Mouse (Mus musculus) midbrain, embryonic 11.5 days (tissue): ENCODE measurements around the gene Sez6l2. TPM values are rescaled to one million over a fixed set of nuclear protein-coding genes. Genes with fewer than 3 reads are reported as not detected.
"Not testable (repeated sequence)": the region's sequence is repeated elsewhere in the genome, so short reads cannot be mapped to it uniquely, and the experiment has no call there.

Experiments used
- ATAC-seq: fragments of 200-750 bp; cut with Nextera tagmentation; 2 replicates; pipeline ENCODE4 v1.8.0; 2017; ENCODE audit warnings: moderate TSS enrichment, moderate library complexity; ENCODE audit not compliant: low FRiP score
- DNase-seq: peaks from one replicate; pipeline ENCODE4 v3.0.0; 2015; ENCODE audit warnings: low spot score; ENCODE audit errors: missing footprints
- H3K27ac ChIP-seq: fragments of 300-500 bp; sonication (generic); 2 replicates; pipeline ENCODE4 v1.5.1; 2014; ENCODE audit warnings: low read depth, low read length
- H3K27me3 ChIP-seq: fragments of 300-500 bp; sonication (generic); 2 replicates; pipeline ENCODE4 v1.6.1; 2014; ENCODE audit warnings: mild to moderate bottlenecking, low read length, moderate library complexity, mixed read lengths; ENCODE audit not compliant: control insufficient read depth, insufficient read depth
- H3K36me3 ChIP-seq: fragments of 300-500 bp; sonication (generic); 2 replicates; pipeline ENCODE4 v1.6.1; 2014; ENCODE audit warnings: mild to moderate bottlenecking, low read length, moderate library complexity, mixed read lengths; ENCODE audit not compliant: control insufficient read depth, insufficient read depth
- H3K4me1 ChIP-seq: fragments of 300-500 bp; sonication (generic); 2 replicates; pipeline ENCODE4 v1.6.1; 2014; ENCODE audit warnings: low read length; ENCODE audit not compliant: control insufficient read depth, insufficient read depth
- H3K4me2 ChIP-seq: fragments of 300-500 bp; sonication (generic); 2 replicates; pipeline ENCODE4 v1.6.1; 2014; ENCODE audit warnings: mild to moderate bottlenecking, moderate library complexity
- H3K4me3 ChIP-seq: fragments of 300-500 bp; sonication (generic); 2 replicates; pipeline ENCODE4 v1.5.1; 2014; ENCODE audit warnings: low read depth, low read length
- H3K9ac ChIP-seq: fragments of 300-500 bp; sonication (generic); 2 replicates; pipeline ENCODE4 v1.6.1; 2014; ENCODE audit warnings: low read length
- H3K9me3 ChIP-seq: fragments of 300-500 bp; sonication (generic); 2 replicates; pipeline ENCODE4 v1.6.1; 2016; ENCODE audit warnings: low read length; ENCODE audit not compliant: control insufficient read depth
- WGBS: fragments of 180-500 bp; shearing (Covaris S2); extraction: QIAGEN DNeasy Blood & Tissue Kit; methylation state at CpG from one replicate; pipeline ENCODE4 v1.1.7; 2014; 5-methylcytosine and 5-hydroxymethylcytosine counted together
- polyA plus RNA-seq: library from polyadenylated mRNA; unstranded; fragments of >200 nt; fragmentation: Nextera tagmentation; extraction: Ambion mirVana; gene quantifications from 2 replicates; pipeline ENCODE4 v1.2.1, GENCODE M21; 2014

The Sez6l2 gene
- polyA plus RNA-seq = 7.8 and 9.9 TPM in 2 replicates

DNA sequence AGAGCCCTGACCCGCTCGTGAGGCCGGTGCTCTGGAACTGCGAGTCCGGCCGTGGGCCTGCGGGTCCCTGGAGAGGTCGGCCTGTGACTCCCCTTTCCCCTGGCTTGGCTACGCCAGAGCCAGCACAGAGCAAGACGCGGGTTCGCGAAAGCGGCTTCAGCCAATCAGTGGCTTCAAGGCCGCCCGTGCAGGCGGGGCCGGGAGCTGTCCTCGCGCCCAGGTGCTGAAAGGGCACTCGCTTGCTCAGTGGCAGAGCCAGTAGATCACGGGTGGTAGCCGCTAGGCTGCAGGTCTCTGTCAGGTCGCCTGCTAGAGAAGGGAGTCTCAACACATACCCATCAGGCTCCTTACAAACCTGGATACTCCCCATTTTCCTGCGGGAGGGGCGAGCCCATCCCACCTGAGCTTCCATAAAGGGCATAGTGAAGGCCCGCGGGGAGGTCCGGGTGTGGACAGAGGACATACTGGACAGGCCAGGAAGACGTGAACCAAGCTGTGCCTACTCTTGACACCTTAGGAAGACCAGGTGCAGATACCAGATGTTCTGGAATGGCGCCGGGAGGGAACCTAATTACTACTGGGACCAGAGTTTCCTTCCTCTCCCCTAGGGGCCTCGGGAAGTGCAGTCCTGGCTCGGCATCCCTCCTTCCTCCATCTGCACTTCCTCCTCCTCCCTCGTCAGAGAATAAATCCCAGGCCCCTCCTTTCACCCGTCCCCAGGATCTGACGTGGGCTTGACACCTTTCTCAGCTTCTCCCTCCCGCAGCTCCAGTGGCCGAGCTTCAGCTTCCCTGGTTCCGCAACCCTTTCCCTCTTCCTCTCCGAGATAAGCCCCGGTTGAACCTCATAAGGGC, at the start of gene Sez6l2:
Sez6l2 (plus strand) TSS at position 771 of the 854 bp plus-strand sequence.
- peaks cover 6% of the 10 kb centered on the region for H3K4me1 ChIP-seq
- no peaks in the 10 kb centered on the region for H3K36me3 ChIP-seq
- peak within 1 kb of the TSS; percentile 43 for H3K9ac ChIP-seq
- peaks cover 22% of the 10 kb centered on the region for H3K27me3 ChIP-seq
- H3K27ac ChIP-seq = peak within 1 kb of the TSS; percentile 47
- no peaks in the 10 kb centered on the region for H3K9me3 ChIP-seq
- DNase-seq (peak; percentile 99), ATAC-seq (peak; percentile 87)
- WGBS = under 1% methylated on average over 42 of the region's 42 CpGs
- peak within 1 kb of the TSS; percentile 23 for H3K4me3 ChIP-seq
- peak within 1 kb of the TSS; percentile 53 for H3K4me2 ChIP-seq

- WGBS = 75% methylated on average over 3 of the region's 3 CpGs
- no peak for ATAC-seq
- H3K9ac ChIP-seq = no peak overlapping the region
Observed at GRCm38 (mm10) chr7:126905590-126905989, 44.8 kb upstream of the Sez6l2 start.

GRCm38 (mm10) chr7:126914844-126915243, 35.5 kb upstream of the Sez6l2 start:
- no peak overlapping the region for H3K4me3 ChIP-seq
- H3K9ac ChIP-seq = no peak overlapping the region
- ATAC-seq = no peak
- H3K4me1 ChIP-seq = no peaks in the 10 kb centered on the region
- WGBS = 94% methylated on average over 3 of the region's 3 CpGs
- H3K36me3 ChIP-seq = no peaks in the 10 kb centered on the region
- H3K9me3 ChIP-seq = no peaks in the 10 kb centered on the region
- no peaks in the 10 kb centered on the region for H3K27me3 ChIP-seq
- no peak overlapping the region for H3K4me2 ChIP-seq
- no peak for DNase-seq
- no peak overlapping the region for H3K27ac ChIP-seq

More at GRCm38 (mm10) chr7:126905590-126905989, 44.8 kb upstream of the Sez6l2 start:
- DNase-seq = peak; percentile 19
- Histone ChIP-seq H3K27me3 (no peaks in the 10 kb centered on the region), H3K27ac (no peak overlapping the region), H3K36me3 (no peaks in the 10 kb centered on the region), H3K9me3 (no peaks in the 10 kb centered on the region), H3K4me3 (no peak overlapping the region), H3K4me2 (no peak overlapping the region), H3K4me1 (no peaks in the 10 kb centered on the region)

- DNase-seq, H3K4me3 ChIP-seq, H3K4me2 ChIP-seq, H3K27ac ChIP-seq, H3K9ac ChIP-seq, H3K36me3 ChIP-seq, ATAC-seq, H3K9me3 ChIP-seq, H3K27me3 ChIP-seq: not testable (repeated sequence)
- WGBS = 59% methylated on average over 4 of the region's 4 CpGs
- H3K4me1 ChIP-seq = peaks cover 21% of the 10 kb centered on the region
Observed at GRCm38 (mm10) chr7:126918356-126918755, 32.0 kb upstream of the Sez6l2 start.

- DNase-seq = no peak
- no peaks in the 10 kb centered on the region for H3K9me3 ChIP-seq
- no peaks in the 10 kb centered on the region for H3K36me3 ChIP-seq
- H3K27me3 ChIP-seq = no peaks in the 10 kb centered on the region
- H3K4me1 ChIP-seq = peaks cover 21% of the 10 kb centered on the region
- WGBS = 82% methylated on average over 4 of the region's 4 CpGs
- no peak overlapping the region for H3K4me2 ChIP-seq
- H3K4me3 ChIP-seq = no peak overlapping the region
- ATAC-seq = no peak
- H3K9ac ChIP-seq = no peak overlapping the region
- no peak overlapping the region for H3K27ac ChIP-seq
Observed at GRCm38 (mm10) chr7:126919973-126920372, 30.4 kb upstream of the Sez6l2 start.

DNA sequence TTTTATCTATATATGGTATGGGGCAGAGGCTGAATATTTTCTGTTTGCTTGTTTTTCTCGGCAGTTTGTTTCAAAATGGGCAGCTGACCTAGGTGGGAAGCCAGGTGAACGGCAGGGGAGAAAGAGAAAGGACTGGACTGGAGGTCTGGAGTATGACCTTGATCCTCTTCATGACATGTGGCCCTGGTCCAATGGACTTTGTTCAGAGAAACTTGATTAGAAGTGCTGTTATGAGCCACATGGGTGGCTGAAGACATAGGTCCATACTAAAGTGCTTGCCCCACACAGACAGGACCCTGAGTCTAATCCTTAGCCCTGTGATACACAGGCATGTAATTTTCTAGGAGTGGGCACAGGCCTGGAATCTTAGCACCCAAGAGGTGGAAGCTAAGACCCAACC, 28.8 kb upstream of the Sez6l2 start:
- 85% methylated on average over 2 of the region's 2 CpGs for WGBS
- peak overlapping the region; percentile 65; the same call in 1 of the 2 replicates for H3K9ac ChIP-seq
- no peaks in the 10 kb centered on the region for H3K27me3 ChIP-seq
- H3K4me3 ChIP-seq = peak overlapping the region; percentile 29
- peak overlapping the region; percentile 48 for H3K4me2 ChIP-seq
- H3K27ac ChIP-seq = peak overlapping the region; percentile 84; the same call in 1 of the 2 replicates
- no peaks in the 10 kb centered on the region for H3K36me3 ChIP-seq
- no peak for ATAC-seq
- peaks cover 21% of the 10 kb centered on the region for H3K4me1 ChIP-seq
- DNase-seq = no peak
- no peaks in the 10 kb centered on the region for H3K9me3 ChIP-seq

- WGBS = 29% methylated on average over 5 of the region's 5 CpGs
- H3K27me3 ChIP-seq = no peaks in the 10 kb centered on the region
- no peaks in the 10 kb centered on the region for H3K9me3 ChIP-seq
- peak within 1 kb of the TSS; percentile 29 for H3K4me3 ChIP-seq
- peak within 1 kb of the TSS; percentile 65 for H3K9ac ChIP-seq
- H3K36me3 ChIP-seq = no peaks in the 10 kb centered on the region
- peak; percentile 93 for DNase-seq
- ATAC-seq = peak; percentile 85
- H3K4me2 ChIP-seq = peak within 1 kb of the TSS; percentile 48
- peak within 1 kb of the TSS; percentile 84 for H3K27ac ChIP-seq
- H3K4me1 ChIP-seq = peaks cover 21% of the 10 kb centered on the region
Observed at GRCm38 (mm10) chr7:126922624-126923060, 27.7 kb upstream of the Sez6l2 start, which contains the start of gene Tmem219. Tmem219 (minus strand) TSS chr7:126922917.

DNA sequence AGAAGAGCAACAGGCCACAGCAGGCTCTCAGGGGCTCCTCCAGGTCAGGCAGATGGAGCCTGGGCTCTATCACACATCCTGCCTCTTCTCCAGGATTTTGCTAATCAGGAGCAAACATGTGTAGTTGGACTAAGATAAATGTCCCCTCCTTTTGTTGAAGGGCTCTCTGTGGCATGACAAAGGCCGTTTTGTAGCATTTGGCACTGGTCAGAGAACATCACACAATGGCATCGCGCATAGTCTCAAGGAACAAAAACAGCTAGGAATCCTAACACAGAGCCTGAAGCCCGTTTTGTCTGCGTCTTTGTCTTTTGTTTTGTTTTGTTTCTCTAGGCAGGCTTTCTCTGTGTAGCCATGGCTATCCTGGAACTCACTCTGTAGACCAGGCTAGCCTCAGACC, 26.4 kb upstream of the Sez6l2 start:
- ATAC-seq (no peak), DNase-seq (no peak)
- 55% methylated on average over 5 of the region's 5 CpGs for WGBS
- no peaks in the 10 kb centered on the region for H3K36me3 ChIP-seq
- H3K4me3 ChIP-seq = no peak overlapping the region
- H3K9ac ChIP-seq = no peak overlapping the region
- no peak overlapping the region for H3K4me2 ChIP-seq
- H3K9me3 ChIP-seq = no peaks in the 10 kb centered on the region
- peaks cover 21% of the 10 kb centered on the region for H3K4me1 ChIP-seq
- H3K27ac ChIP-seq = peak overlapping the region; percentile 35; the same call in 1 of the 2 replicates
- H3K27me3 ChIP-seq = no peaks in the 10 kb centered on the region

DNA sequence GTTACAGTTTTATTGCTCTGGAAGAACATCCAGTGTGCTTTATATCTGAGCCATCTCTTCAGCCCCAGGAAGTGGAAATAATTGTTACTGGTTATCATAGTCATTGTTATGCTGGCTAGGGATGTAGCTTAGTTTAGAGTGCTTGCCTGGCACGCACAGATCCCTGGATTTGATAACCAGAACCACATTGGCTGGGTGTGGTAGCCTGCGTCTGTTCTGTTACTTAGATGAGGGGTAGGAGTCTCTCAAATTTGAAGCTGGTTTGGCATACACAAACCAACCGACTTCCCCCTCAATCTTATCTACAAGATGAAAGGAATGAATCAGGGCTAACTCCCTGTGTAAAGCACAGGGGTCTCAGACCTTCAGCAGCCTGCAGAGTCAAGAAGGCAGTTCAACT, 24.1 kb upstream of the Sez6l2 start:
- Histone ChIP-seq H3K4me1 (peaks cover 25% of the 10 kb centered on the region), H3K4me3 (no peak overlapping the region), H3K36me3 (no peaks in the 10 kb centered on the region), H3K9me3 (no peaks in the 10 kb centered on the region), H3K9ac (no peak overlapping the region), H3K27ac (no peak overlapping the region), H3K27me3 (no peaks in the 10 kb centered on the region), H3K4me2 (no peak overlapping the region)
- DNase-seq (no peak), ATAC-seq (no peak)
- 63% methylated on average over 3 of the region's 3 CpGs for WGBS
